Mouse (Mus musculus): Measurements from ENCODE around the gene Mon1b. TPM values are rescaled to one million over a fixed set of nuclear protein-coding genes. Genes with fewer than 3 reads are reported as not detected.
A peak's percentile ranks its signal among the peaks of the same experiment; 100 is the strongest.

Gene Mon1b
- total RNA-seq, 2 experiments from 2014 or later = 6.0 to 6.7 TPM

- no peak for DNase-seq
Observed at GRCm38 (mm10) chr8:113672599-113673255, 37.3 kb downstream of the Mon1b start.

- DNase-seq = no peak
Observed at GRCm38 (mm10) chr8:113673300-113673699, 37.9 kb downstream of the Mon1b start.

GRCm38 (mm10) chr8:113674611-113675010 is 39.2 kb downstream of the Mon1b start:
- DNase-seq = no peak

GRCm38 (mm10) chr8:113675281-113675680 is 39.9 kb downstream of the Mon1b start:
- DNase-seq = no peak

- no peak for DNase-seq
Observed at GRCm38 (mm10) chr8:113676811-113677210, 41.4 kb downstream of the Mon1b start.

GRCm38 (mm10) chr8:113679361-113679760 is 44.0 kb downstream of the Mon1b start:
- DNase-seq = no peak

GRCm38 (mm10) chr8:113687889-113688542 is 52.6 kb downstream of the Mon1b start:
- DNase-seq = peak; percentile 8 to 20

GRCm38 (mm10) chr8:113688543-113688915 is 53.1 kb downstream of the Mon1b start:
- no peak for DNase-seq

GRCm38 (mm10) chr8:113691622-113692343 is 56.4 kb downstream of the Mon1b start:
- DNase-seq = no peak

Other genes with a start within 250 kb of the Mon1b start
- gene Syce1l, start 7.6 kb downstream of the Mon1b start, total RNA-seq (2021) = not detected
- gene Adamts18, start 213.2 kb downstream of the Mon1b start, total RNA-seq (2021) = under 1 TPM in 1 of 2 experiments, not detected in 1; 0.13 TPM